Mouse (Mus musculus) heart, postnatal 36 days (tissue): Measurements from ENCODE around the gene Adh7. TPM values are rescaled to one million over a fixed set of nuclear protein-coding genes. Genes with fewer than 3 reads are reported as not detected.

Source experiments
- DNase-seq, 2 experiments: peaks; one replicate each; pipeline ENCODE4 v3.0.0; 2021 to 2022
- intact Hi-C: fragments of 180-260 bp; cut with DNase I; formaldehyde crosslinking; loops from one replicate; pipeline ENCODE4 v1.15.1; 2025
- total RNA-seq, 2 experiments: library from RNA; stranded (reverse); gene quantifications; 2 replicates each; pipeline ENCODE4 v1.2.3; 2021

The Adh7 gene
- total RNA-seq, 2 experiments from 2014 or later = 0.11 to 0.17 TPM

GRCm38 (mm10) chr3:138222511-138222910, 5.0 kb downstream of the Adh7 start:
- intact Hi-C loops = loop anchor here (2.0 kb wide), 2 partner anchors 24 to 210 kb away; no protein-coding TSS in a partner anchor
- DNase-seq = no peak

GRCm38 (mm10) chr3:138222952-138223351, 5.4 kb downstream of the Adh7 start:
- peak; percentile 67 to 68 for DNase-seq
- intact Hi-C loops = loop anchor here (1.0 to 2.0 kb wide), 3 partner anchors 24 to 210 kb away; no protein-coding TSS in a partner anchor

GRCm38 (mm10) chr3:138224363-138224954, 6.9 kb downstream of the Adh7 start:
- intact Hi-C loops = no loop called here
- no peak for DNase-seq

- DNase-seq = no peak
- intact Hi-C loops = no loop called here
These were observed 7.8 kb downstream of the Adh7 start for GRCm38 (mm10) chr3:138225331-138225730.

GRCm38 (mm10) chr3:138225853-138226252, 8.3 kb downstream of the Adh7 start:
- no peak for DNase-seq
- intact Hi-C loops = no loop called here

- no peak for DNase-seq
- intact Hi-C loops = no loop called here
These were observed 8.9 kb downstream of the Adh7 start for GRCm38 (mm10) chr3:138226476-138226875.

GRCm38 (mm10) chr3:138227082-138227481, 9.5 kb downstream of the Adh7 start:
- DNase-seq = no peak
- intact Hi-C loops = no loop called here

GRCm38 (mm10) chr3:138227782-138228181, 10.2 kb downstream of the Adh7 start:
- intact Hi-C loops = no loop called here
- no peak for DNase-seq

GRCm38 (mm10) chr3:138229448-138229847, 11.9 kb downstream of the Adh7 start:
- intact Hi-C loops = no loop called here
- DNase-seq = no peak

GRCm38 (mm10) chr3:138230266-138230665, 12.7 kb downstream of the Adh7 start:
- no peak for DNase-seq
- intact Hi-C loops = no loop called here

GRCm38 (mm10) chr3:138231531-138231930, 14.0 kb downstream of the Adh7 start:
- intact Hi-C loops = no loop called here
- DNase-seq = no peak

- intact Hi-C loops = no loop called here
- DNase-seq = no peak
These were observed 19.1 kb downstream of the Adh7 start for GRCm38 (mm10) chr3:138236546-138237163.

GRCm38 (mm10) chr3:138238046-138238445, 20.5 kb downstream of the Adh7 start:
- intact Hi-C loops = no loop called here
- DNase-seq = no peak

- intact Hi-C loops = no loop called here
- no peak for DNase-seq
These were observed 21.9 kb downstream of the Adh7 start for GRCm38 (mm10) chr3:138239461-138239860.

- no peak for DNase-seq
- intact Hi-C loops = loop anchor here (1.0 kb wide), 1 partner anchor 165 kb away; no protein-coding TSS in a partner anchor
These were observed 22.9 kb downstream of the Adh7 start for GRCm38 (mm10) chr3:138240411-138240810.

- intact Hi-C loops = loop anchor here (1.0 kb wide), 1 partner anchor 164 kb away; no protein-coding TSS in a partner anchor
- DNase-seq = no peak
These were observed 23.4 kb downstream of the Adh7 start for GRCm38 (mm10) chr3:138240942-138241341.

GRCm38 (mm10) chr3:138241371-138241770, 23.8 kb downstream of the Adh7 start:
- intact Hi-C loops = no loop called here
- no peak for DNase-seq

GRCm38 (mm10) chr3:138242021-138242726, 24.6 kb downstream of the Adh7 start:
- no peak for DNase-seq
- intact Hi-C loops = no loop called here

GRCm38 (mm10) chr3:138242933-138243332, 25.4 kb downstream of the Adh7 start:
- intact Hi-C loops = no loop called here
- no peak for DNase-seq

- no peak for DNase-seq
- intact Hi-C loops = no loop called here
These were observed 26.8 kb downstream of the Adh7 start for GRCm38 (mm10) chr3:138244338-138244874.

GRCm38 (mm10) chr3:138246511-138247020, 29.0 kb downstream of the Adh7 start:
- intact Hi-C loops = no loop called here
- DNase-seq = peak in 1 of 2 experiments; percentile 19
